Mouse (Mus musculus) mouse trophoblast stem cell (cell line): Measurements from ENCODE around the gene Nectin3.
"Not testable (repeated sequence)": the region's sequence is repeated elsewhere in the genome, so short reads cannot be mapped to it uniquely, and the experiment has no call there.

ENCODE experiments used
- in situ Hi-C, 2 experiments: fragments of 300-500 bp; cut with MseI, MboI; formaldehyde crosslinking; loops; 2 replicates in 1 of 2; 3 replicates in 1 of 2; pipeline ENCODE4 v1.15.1; 2025

Nectin3 gene

GRCm38 (mm10) chr16:46431317-46431716 is 67.0 kb downstream of the Nectin3 start:
- in situ Hi-C loops: no loop called here

GRCm38 (mm10) chr16:46416177-46416576 is 82.1 kb downstream of the Nectin3 start:
- in situ Hi-C loops: no loop called here

DNA sequence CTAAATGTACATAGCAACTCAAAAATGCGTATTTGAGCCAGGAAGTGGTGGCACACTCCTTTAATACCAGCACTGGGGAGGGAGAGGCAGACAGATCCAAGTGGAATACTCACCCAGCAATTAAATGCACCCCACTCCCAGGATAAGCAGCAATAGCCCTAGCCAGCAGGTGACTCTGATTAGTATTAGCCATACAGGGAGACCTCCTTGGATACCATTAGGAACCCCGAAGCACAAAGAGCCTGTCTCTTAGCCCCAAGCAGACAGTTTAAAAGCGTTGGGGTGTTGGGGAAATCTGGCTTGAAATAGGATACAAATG is 87.6 kb downstream of the Nectin3 start:
- in situ Hi-C loops: no loop called here

DNA sequence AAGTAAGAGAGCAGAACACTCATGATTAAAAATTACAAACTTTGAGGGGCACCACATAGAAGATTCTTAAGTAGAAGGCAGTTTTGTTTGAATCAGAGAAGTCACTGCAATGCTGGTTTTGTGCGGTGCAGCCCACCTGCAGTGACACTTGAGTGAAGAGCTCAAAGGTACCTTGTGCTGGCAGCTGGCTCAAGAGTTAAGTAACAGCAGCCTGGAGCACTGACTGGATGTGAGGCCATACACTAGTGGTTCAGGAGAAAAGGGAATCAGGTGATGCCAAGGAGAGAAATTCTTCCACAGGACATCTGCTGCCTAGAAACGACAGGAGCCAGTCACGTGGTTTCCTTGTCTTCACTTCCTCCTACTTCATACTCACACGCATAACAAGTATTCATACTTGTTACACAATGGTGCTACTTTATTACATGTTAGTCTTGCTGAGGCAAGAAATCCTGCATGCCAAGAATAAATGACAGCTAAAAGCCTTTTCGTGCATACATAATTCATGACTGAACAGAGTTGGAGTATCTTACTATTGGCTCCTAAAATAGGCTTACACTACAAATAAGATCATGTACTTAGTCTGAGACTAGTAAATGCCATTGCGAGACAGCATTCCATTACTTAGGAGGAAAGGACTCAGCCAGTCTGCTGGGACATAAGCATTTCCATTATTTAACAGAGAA is 88.1 kb downstream of the Nectin3 start:
- in situ Hi-C loops: no loop called here

DNA sequence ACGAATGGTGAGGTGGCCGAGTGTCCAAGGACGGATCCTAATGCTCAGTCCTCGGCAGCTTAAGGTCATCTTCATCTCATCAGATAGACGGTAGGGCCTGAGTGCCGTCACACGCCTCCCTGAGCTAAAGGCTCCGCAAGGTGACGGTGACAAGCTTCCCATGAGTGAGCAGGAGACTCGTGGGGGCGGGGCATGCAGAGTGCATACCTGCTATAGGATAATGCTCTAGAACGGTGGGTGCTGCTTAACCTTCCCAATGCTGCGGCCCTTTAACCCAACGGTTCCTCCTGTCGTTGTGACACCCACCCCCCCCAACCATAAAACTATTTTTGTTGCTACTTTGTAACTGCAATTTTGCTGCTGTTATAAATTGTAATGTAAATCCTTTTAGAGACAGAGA is 90.3 kb downstream of the Nectin3 start:
- in situ Hi-C loops: no loop called here

GRCm38 (mm10) chr16:46406844-46407639 is 91.3 kb downstream of the Nectin3 start:
- in situ Hi-C loops: no loop called here

DNA sequence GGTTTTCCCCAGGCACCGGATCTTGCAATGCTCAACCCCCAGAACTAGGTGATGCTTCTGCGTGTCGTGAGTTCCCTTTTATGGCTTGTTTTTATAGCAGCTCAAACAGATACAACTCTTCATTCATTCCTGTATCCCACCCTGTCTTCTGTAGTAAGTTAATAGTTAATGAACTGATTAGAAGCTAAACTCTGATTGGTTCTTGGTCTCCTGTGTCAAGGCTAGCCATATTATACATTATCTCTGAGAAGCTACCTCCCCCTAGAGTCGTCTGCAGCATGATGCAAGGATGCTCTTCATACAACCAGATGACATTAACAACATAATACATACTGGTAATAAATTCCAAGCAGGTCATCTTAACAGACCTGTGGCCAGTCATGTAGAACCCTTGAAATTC is 100.4 kb downstream of the Nectin3 start:
- in situ Hi-C loops: no loop called here

DNA sequence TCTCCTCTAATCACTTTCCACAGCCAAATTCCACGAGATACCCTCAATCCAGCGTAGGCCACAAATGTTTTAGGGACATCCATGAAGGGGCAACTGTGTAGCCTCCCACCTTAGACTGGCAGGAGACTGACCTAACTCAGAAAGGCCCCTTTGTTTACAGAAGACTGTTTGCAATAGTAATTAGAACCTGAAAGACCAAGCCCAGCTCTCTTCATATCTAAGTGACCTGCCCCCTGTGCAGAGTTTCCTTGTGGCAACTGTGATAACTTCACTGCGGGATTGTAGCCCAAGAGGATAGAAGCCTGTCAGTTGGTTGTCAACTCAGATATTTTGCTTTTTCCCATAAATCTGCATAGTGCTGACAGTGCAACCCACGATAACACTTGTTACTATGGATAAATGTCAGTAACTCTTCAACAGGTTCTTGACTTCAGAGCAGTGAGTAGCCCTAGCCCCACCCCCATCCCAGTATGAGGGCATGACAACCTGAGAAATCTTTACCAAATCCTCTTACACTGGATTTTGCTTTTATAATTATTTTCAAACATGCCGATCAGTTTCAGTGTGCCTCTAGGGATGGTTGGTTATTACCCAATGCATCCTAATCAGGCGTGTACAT is 108.8 kb downstream of the Nectin3 start:
- in situ Hi-C loops: no loop called here

- in situ Hi-C loops: no loop called here
Observed at GRCm38 (mm10) chr16:46388527-46389414, 109.6 kb downstream of the Nectin3 start.

DNA sequence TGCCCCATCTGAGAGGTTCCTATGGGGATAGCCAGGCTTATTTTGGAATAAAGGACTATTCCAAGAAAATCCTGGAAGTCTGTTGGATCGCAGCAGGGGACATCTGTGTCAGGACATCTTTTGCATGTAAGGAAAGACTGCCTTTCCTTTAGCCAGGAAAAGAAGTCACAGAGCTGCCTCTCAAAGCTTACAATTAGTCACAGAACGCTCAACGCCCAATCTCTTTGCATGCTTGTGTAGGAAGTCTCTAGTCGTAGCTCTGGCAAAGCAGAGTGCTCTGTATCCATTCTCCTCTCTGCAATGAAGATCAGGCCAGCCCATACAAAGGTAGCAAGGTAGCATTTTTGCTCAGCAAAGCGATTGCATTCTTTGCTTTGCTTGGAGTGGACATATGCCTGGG is 114.0 kb downstream of the Nectin3 start:
- in situ Hi-C loops: no loop called here

- in situ Hi-C loops: no loop called here
Observed at GRCm38 (mm10) chr16:46383344-46383743, 115.0 kb downstream of the Nectin3 start.

- in situ Hi-C loops: no loop called here
Observed at GRCm38 (mm10) chr16:46376575-46376974, 121.8 kb downstream of the Nectin3 start.

- in situ Hi-C loops: no loop called here
Observed at GRCm38 (mm10) chr16:46362022-46362421, 136.3 kb downstream of the Nectin3 start.

DNA sequence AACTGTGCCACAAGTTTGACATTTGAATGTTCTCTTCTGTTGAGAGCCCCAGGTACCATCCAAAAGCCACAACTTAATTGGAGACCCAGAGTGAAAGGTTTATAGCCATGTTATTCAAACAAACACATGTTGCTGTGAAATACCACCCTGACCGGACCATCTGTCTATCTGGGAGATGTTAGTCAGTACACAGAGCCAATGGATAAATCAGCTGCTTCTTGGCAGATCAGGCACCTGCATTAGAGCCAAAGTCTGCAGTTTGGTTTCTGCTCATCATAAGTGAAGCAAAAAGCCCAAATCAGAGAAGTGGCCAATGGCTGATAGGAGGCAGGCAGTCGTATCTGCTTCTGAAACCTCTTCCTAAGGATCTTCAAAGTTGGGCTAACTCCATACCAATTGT is 140.7 kb downstream of the Nectin3 start:
- in situ Hi-C loops: not testable (repeated sequence)

- in situ Hi-C loops: no loop called here
Observed at GRCm38 (mm10) chr16:46356663-46357062, 141.7 kb downstream of the Nectin3 start.
